Mouse (Mus musculus) kidney, embryonic 15.5 days (tissue): Measurements from ENCODE around the gene Dag1. TPM values are rescaled to one million over a fixed set of nuclear protein-coding genes. Genes with fewer than 3 reads are reported as not detected.

Source experiments
- ATAC-seq: fragments of 200-750 bp; cut with Nextera tagmentation; replicated peaks from 2 replicates; pipeline ENCODE4 v1.8.0; 2017; ENCODE audit warnings: moderate TSS enrichment; ENCODE audit not compliant: low FRiP score
- H3K27ac ChIP-seq: fragments of 300-500 bp; sonication (generic); 2 replicates; pipeline ENCODE4 v1.5.1; 2015; ENCODE audit warnings: mild to moderate bottlenecking, inconsistent platforms
- H3K27me3 ChIP-seq: fragments of 300-500 bp; sonication (generic); 2 replicates; pipeline ENCODE4 v1.6.1; 2015; ENCODE audit warnings: inconsistent platforms
- H3K36me3 ChIP-seq: fragments of 300-500 bp; sonication (generic); 2 replicates; pipeline ENCODE4 v1.6.1; 2015; ENCODE audit warnings: inconsistent platforms
- H3K4me1 ChIP-seq: fragments of 300-500 bp; sonication (generic); 2 replicates; pipeline ENCODE4 v1.6.1; 2015; ENCODE audit warnings: inconsistent platforms
- H3K4me2 ChIP-seq: fragments of 300-500 bp; sonication (generic); 2 replicates; pipeline ENCODE4 v1.6.1; 2015; ENCODE audit warnings: moderate library complexity, mild to moderate bottlenecking, inconsistent platforms
- H3K4me3 ChIP-seq: fragments of 300-500 bp; sonication (generic); replicated peaks from 2 replicates; pipeline ENCODE4 v1.5.1; 2015; ENCODE audit warnings: mild to moderate bottlenecking, inconsistent platforms
- H3K9ac ChIP-seq: fragments of 300-500 bp; sonication (generic); 2 replicates; pipeline ENCODE4 v1.6.1; 2015; ENCODE audit warnings: mild to moderate bottlenecking, inconsistent platforms
- H3K9me3 ChIP-seq: fragments of 300-500 bp; sonication (generic); replicated peaks from 2 replicates; pipeline ENCODE4 v1.6.1; 2016; ENCODE audit warnings: inconsistent platforms
- WGBS: fragments of 180-500 bp; shearing (Covaris S2); methylation state at CpG from one replicate; pipeline ENCODE4 v1.1.7; 2015; ENCODE audit warnings: mixed read lengths; 5-methylcytosine and 5-hydroxymethylcytosine counted together
- polyA plus RNA-seq: library from polyadenylated mRNA; unstranded; fragments of >200 nt; fragmentation: Nextera tagmentation; extraction: Ambion mirVana; gene quantifications from 2 replicates; pipeline ENCODE4 v1.2.1, GENCODE M21; 2015

The Dag1 gene
- polyA plus RNA-seq, 1 experiment from 2014 or later = 147 TPM

DNA sequence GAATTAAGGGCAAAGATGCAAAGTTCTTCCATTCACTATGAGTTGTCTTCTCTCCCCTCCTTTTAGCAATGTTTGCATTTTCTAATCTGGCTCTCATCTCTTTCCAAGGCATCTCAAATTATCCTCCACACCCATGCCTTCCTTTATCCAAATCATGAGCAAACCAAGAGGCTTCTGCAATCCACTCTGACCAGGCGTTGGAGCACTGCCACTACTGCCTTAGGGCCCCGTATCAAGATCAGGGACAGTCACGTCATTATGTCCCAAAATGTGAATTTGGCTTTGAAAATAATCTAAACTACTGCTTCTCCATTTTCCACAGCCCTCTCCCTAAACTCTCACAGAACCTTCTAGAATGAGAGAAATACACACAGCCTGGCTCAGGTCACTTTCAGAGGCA is 19.2 kb downstream of the Dag1 start:
- Histone ChIP-seq H3K4me3 (no peak overlapping the region), H3K4me1 (peaks cover 8% of the 10 kb centered on the region), H3K9ac (no peak overlapping the region), H3K36me3 (peaks cover 58% of the 10 kb centered on the region), H3K27me3 (no peaks in the 10 kb centered on the region), H3K4me2 (no peak overlapping the region), H3K9me3 (no peaks in the 10 kb centered on the region), H3K27ac (no peak overlapping the region)
- no peak for ATAC-seq
- WGBS = 88% methylated on average over 3 of the region's 3 CpGs

DNA sequence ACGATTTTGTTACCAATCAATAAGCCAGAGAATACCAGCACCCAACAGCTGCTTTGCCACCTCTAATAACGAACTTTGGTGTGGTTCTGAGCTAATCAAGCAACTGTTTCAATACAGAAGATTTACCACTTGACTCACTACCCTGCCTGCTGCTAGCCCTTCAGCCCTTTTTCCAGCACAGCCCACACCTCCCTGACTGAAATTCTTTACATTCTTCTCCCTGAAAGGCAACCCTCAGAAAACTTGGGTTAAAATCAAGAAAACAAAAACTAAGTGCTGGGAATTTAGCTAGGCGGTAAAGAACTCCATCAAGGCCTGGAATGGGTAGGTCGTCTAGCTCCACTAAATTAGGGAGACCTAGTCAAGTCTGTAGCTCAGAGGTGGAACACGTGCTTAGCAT is 23.8 kb downstream of the Dag1 start:
- no peak overlapping the region for H3K9ac ChIP-seq
- peaks cover 51% of the 10 kb centered on the region for H3K4me1 ChIP-seq
- no peak overlapping the region for H3K4me3 ChIP-seq
- H3K9me3 ChIP-seq = no peaks in the 10 kb centered on the region
- WGBS = 55% methylated on average over 5 of the region's 5 CpGs
- H3K27ac ChIP-seq = peak overlapping the region; percentile 89
- no peaks in the 10 kb centered on the region for H3K27me3 ChIP-seq
- H3K4me2 ChIP-seq = no peak overlapping the region
- peaks cover 20% of the 10 kb centered on the region for H3K36me3 ChIP-seq
- ATAC-seq = no peak; the same call in 1 of the 2 replicates

DNA sequence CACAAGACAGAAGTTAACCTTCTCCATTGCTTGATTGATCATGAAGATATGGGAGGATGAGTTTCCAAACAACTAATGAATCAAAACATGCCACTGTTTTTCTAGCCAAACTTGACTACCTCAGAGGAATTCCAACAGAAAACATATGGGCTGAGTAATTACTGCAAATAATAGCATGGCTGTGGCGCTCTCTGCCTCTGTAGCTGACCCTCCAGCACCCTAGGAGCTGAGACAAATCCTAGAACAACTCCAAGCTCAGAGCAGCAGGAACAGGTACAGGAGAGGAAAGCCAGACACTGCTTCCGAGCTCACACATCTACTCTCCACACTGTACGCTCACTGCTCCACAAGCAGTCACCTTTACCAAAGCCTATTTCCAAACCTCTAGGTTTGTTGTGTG is 24.9 kb downstream of the Dag1 start:
- Histone ChIP-seq H3K4me1 (peaks cover 55% of the 10 kb centered on the region), H3K9ac (no peak overlapping the region), H3K4me2 (0 out of 2 replicates have a peak overlapping the region, but pooled peaks have one; percentile 15), H3K9me3 (no peaks in the 10 kb centered on the region), H3K36me3 (peaks cover 12% of the 10 kb centered on the region), H3K27ac (peak overlapping the region; percentile 89), H3K27me3 (no peaks in the 10 kb centered on the region), H3K4me3 (no peak overlapping the region)
- WGBS = 49% methylated on average over 3 of the region's 3 CpGs
- ATAC-seq = peak; percentile 74

DNA sequence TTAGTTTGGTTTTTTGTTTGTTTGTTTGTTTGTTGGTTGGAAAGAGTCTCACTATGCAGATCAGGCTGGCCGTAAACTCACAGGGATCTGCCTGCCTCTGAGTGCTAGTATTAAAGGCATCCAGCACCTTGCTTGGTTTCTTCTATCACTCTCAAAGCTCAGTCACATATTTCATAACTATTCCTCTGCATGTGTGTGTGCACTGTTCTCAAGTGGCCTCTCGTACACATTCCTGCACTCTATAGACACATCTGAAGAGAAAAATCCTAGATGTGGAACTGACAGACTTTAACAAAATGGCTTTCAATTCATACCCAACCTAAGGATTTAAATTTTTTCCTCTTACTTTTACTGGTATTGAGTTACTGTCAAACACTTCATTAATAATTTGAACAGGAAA is 25.4 kb downstream of the Dag1 start:
- 65% methylated on average over 2 of the region's 2 CpGs for WGBS
- peaks cover 60% of the 10 kb centered on the region for H3K4me1 ChIP-seq
- H3K27me3 ChIP-seq = no peaks in the 10 kb centered on the region
- peak overlapping the region; percentile 89 for H3K27ac ChIP-seq
- peaks cover 8% of the 10 kb centered on the region; the same call in 1 of the 2 replicates for H3K36me3 ChIP-seq
- H3K9me3 ChIP-seq = no peaks in the 10 kb centered on the region
- no peak overlapping the region for H3K9ac ChIP-seq
- no peak overlapping the region for H3K4me3 ChIP-seq
- no peak; the same call in 1 of the 2 replicates for ATAC-seq
- no peak overlapping the region for H3K4me2 ChIP-seq

DNA sequence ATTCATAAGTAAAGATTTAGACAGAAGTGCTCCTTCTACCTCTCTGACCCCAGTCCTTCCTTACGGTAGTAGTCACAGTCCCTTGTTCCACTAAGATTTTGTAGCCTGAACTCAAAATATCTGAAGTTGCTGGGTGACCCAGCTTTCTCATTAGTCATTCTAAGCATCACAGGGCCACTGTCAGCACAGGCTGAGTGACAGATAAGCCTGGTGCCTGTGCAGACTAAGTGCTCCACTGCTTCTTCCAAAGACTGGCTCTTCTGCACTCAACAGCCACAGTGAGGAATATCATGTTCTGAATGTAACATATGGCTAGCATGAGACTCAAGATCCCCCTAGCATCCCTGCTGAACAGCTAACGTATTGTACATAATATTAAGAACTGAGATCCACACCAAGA is 29.1 kb downstream of the Dag1 start:
- Histone ChIP-seq H3K9ac (no peak overlapping the region), H3K4me3 (no peak overlapping the region), H3K27ac (no peak overlapping the region), H3K4me1 (peaks cover 60% of the 10 kb centered on the region), H3K27me3 (no peaks in the 10 kb centered on the region), H3K4me2 (no peak overlapping the region), H3K9me3 (no peaks in the 10 kb centered on the region), H3K36me3 (peaks cover 9% of the 10 kb centered on the region; the same call in 1 of the 2 replicates)
- 93% methylated on average over 2 of the region's 2 CpGs for WGBS
- no peak for ATAC-seq

DNA sequence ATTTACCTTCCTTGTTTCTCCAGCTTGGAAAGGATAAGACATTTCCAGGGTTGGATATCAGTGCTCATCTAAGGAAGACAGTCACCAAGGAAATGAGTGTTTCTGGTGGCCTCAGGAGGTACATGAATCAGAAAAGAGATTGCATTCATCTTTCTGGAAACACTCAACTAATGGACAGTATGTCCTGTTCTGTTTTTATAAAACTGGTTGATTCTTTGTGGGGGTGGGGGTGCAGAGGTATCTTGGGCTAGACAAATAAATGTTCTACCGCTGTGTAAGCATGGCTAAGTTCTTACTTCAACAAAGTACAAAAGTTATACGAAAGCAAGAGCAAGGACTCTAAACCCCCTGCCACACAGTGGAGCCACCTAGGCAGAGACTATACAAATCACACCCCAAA is 30.9 kb downstream of the Dag1 start:
- Histone ChIP-seq H3K9me3 (no peaks in the 10 kb centered on the region), H3K4me1 (peaks cover 57% of the 10 kb centered on the region), H3K27me3 (no peaks in the 10 kb centered on the region), H3K36me3 (peaks cover 11% of the 10 kb centered on the region; the same call in 1 of the 2 replicates), H3K4me2 (no peak overlapping the region), H3K27ac (no peak overlapping the region), H3K9ac (no peak overlapping the region), H3K4me3 (no peak overlapping the region)
- 86% methylated on average over 2 of the region's 2 CpGs for WGBS
- ATAC-seq = no peak

DNA sequence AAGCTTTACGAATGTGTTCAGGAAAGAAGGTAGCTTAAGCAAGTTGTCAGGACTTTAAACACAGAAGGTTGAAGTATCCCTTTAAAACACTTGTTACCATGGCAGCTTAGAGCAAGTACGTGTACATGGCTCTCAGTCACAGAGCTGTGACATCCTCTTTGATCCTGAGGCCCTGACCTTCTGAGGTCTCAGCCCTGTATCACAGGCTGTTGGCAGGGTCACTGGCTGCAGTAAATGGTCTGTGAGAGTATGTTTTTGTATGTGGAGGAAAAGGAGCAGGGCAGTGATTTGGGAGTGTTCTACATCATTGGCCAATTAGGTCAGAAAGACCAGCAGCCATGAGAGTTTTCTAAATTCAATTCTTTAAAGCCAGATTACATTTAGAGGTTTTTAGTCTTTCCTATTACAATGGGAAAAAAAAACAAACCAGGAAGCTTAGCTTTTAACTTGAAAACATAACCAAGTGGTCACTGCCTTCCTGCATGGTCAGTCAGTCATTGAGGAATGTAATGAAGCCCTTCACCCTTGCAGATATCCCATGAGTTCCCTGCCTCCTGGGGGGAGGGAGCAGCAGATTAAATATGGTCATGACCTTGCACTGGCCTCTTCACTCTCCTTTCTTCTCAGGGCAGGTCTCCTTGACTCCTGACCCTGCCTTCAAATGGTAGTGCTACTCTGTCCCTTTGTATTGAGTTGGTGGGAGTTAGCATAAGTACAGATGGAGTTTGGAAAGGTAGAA is 35.7 kb downstream of the Dag1 start:
- no peak overlapping the region for H3K4me3 ChIP-seq
- peaks cover 6% of the 10 kb centered on the region; the same call in 1 of the 2 replicates for H3K36me3 ChIP-seq
- H3K27me3 ChIP-seq = no peaks in the 10 kb centered on the region
- H3K4me1 ChIP-seq = peaks cover 49% of the 10 kb centered on the region
- no peak overlapping the region for H3K4me2 ChIP-seq
- ATAC-seq = peak; percentile 57
- no peaks in the 10 kb centered on the region for H3K9me3 ChIP-seq
- H3K27ac ChIP-seq = peak overlapping the region; percentile 85
- WGBS = 26% methylated on average over 2 of the region's 2 CpGs
- no peak overlapping the region for H3K9ac ChIP-seq

DNA sequence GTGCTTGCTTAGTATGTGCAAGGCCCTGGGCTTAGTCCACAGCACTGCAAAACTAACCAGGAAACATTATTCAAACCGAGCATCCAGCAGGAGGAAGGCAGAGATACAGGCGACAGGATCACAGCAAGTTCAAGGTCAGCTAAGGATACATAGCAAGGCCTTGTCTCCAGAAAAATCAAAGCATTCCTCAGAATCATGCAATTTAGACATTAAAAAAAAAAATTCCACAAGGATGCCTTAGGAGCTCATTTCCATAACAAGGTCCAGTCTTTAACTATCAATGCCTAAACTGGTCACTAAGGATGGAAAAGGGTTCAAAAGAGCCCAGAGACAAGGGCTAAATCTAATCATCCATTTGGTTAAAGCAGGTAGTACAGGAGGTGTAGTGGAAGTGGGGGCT is 38.6 kb downstream of the Dag1 start:
- Histone ChIP-seq H3K9ac (no peak overlapping the region), H3K4me1 (peaks cover 74% of the 10 kb centered on the region), H3K9me3 (no peaks in the 10 kb centered on the region), H3K27me3 (no peaks in the 10 kb centered on the region), H3K27ac (peak overlapping the region; percentile 85), H3K36me3 (peaks cover 6% of the 10 kb centered on the region; the same call in 1 of the 2 replicates), H3K4me2 (no peak overlapping the region), H3K4me3 (no peak overlapping the region)
- 72% methylated on average over 2 of the region's 2 CpGs for WGBS
- ATAC-seq = no peak

DNA sequence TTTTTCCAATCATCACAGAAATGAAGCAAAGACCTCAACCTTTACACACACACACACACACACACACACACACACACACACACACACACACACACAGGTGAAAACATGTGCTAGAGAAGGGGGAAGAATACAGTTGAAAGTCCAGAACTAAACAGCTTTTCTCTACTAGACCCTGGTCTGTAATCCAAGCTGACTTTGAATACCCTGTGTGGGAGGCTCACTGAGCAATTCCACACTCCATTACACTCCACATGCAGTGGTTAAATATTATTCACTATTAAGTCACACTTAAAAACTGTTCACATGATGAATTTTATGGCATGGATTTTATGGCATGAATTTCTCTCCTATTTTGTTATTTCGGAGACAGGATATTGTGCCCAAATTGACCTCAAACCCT is 40.1 kb downstream of the Dag1 start:
- ATAC-seq = peak; percentile 53; the same call in 1 of the 2 replicates
- no peak overlapping the region for H3K9ac ChIP-seq
- H3K4me2 ChIP-seq = no peak overlapping the region
- H3K4me3 ChIP-seq = no peak overlapping the region
- WGBS = 37% methylated on average over 1 of the region's 1 CpGs
- peaks cover 67% of the 10 kb centered on the region for H3K4me1 ChIP-seq
- H3K27me3 ChIP-seq = no peaks in the 10 kb centered on the region
- H3K9me3 ChIP-seq = no peaks in the 10 kb centered on the region
- peak overlapping the region; percentile 85 for H3K27ac ChIP-seq
- no peaks in the 10 kb centered on the region for H3K36me3 ChIP-seq

DNA sequence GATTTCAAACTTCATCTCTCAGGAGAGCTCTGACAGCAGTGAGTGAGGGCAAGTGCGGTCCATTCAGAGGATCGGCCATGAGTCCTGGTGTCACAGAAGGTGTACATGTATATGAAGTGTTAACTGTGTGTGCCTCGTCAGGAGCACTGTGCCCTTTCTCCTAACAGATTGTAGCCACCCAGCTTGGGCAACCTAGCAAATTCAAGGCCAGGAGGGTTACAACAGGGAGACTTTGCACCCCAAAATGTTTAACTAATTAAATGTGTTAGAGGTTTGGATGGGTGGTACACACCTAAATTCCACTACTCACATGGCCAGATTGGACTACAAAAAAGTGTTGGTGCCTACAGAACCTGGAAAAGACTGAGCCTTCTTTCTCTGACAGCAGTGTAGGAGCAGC is 42.2 kb downstream of the Dag1 start:
- Histone ChIP-seq H3K4me3 (no peak overlapping the region), H3K27ac (peak overlapping the region; percentile 75), H3K4me1 (peaks cover 66% of the 10 kb centered on the region), H3K27me3 (no peaks in the 10 kb centered on the region), H3K9ac (0 out of 2 replicates have a peak overlapping the region, but pooled peaks have one; percentile 17), H3K36me3 (peaks cover 20% of the 10 kb centered on the region), H3K4me2 (no peak overlapping the region), H3K9me3 (no peaks in the 10 kb centered on the region)
- WGBS = 88% methylated on average over 3 of the region's 3 CpGs
- no peak for ATAC-seq

DNA sequence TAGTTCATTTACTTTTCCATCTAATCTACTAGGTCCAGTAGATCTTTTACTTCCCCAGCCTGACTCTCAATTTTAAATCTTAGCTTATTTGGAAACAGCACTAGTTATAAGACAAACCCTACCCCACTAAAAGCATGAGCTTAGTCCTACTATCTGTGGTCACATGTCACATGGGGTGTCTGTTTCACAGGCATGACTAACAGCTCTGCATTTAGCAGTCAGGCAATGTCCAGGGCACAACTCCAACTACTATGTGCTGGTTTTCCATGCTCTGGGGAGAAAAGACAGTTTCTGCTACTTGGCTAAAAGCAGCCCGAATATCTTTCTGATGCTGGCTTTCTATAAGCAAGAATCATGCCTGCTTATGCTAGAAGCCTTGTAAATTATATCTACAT is 43.4 kb downstream of the Dag1 start:
- H3K4me2 ChIP-seq = no peak overlapping the region
- peaks cover 58% of the 10 kb centered on the region for H3K4me1 ChIP-seq
- H3K9me3 ChIP-seq = no peaks in the 10 kb centered on the region
- H3K4me3 ChIP-seq = no peak overlapping the region
- H3K9ac ChIP-seq = no peak overlapping the region
- no peak for ATAC-seq
- WGBS = 78% methylated on average over 1 of the region's 1 CpGs
- H3K36me3 ChIP-seq = peaks cover 30% of the 10 kb centered on the region
- H3K27ac ChIP-seq = no peak overlapping the region
- H3K27me3 ChIP-seq = no peaks in the 10 kb centered on the region

DNA sequence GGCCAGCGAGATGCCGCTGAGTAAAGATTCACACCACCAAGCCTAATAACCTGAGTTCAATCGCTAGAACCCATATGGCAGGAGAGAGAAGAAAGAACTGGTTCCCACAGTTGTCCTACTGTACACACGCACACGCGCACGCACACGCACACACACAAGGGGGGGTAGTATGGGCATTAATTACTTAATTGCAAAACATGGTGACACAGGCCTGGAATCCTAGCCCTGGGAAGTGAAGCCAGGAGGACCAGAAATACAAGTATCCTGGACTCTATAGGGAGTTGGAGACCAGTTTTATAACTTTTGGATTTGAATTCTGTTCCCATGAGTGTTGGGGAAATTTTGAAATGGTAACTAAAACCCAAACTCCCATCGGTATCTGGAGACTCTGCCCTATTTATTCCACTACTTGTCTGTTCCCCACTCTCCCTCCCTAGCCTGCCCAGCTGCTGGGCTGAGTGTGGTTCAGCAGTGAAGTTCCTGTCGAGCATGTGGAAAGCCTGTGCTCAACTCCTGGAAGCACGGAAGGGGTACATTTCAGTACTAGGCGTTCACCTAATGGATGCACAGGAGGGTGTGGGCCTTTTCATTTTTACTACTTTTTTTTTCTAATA is 43.9 kb downstream of the Dag1 start:
- H3K9me3 ChIP-seq = no peaks in the 10 kb centered on the region
- ATAC-seq = no peak
- WGBS = 78% methylated on average over 12 of the region's 12 CpGs
- H3K27me3 ChIP-seq = no peaks in the 10 kb centered on the region
- no peak overlapping the region for H3K4me2 ChIP-seq
- no peak overlapping the region for H3K9ac ChIP-seq
- peaks cover 35% of the 10 kb centered on the region for H3K36me3 ChIP-seq
- H3K27ac ChIP-seq = no peak overlapping the region
- H3K4me1 ChIP-seq = peaks cover 53% of the 10 kb centered on the region
- no peak overlapping the region for H3K4me3 ChIP-seq
